Mouse (Mus musculus) lung, embryonic 16.5 days (tissue): ENCODE measurements at regions not wholly inside any gene's neighbourhood (a gene's known extent, or its start where the extent isn't known, plus 50 kb on each side); places are given as distances from the start of the nearest gene placed in this dataset.

ENCODE experiments used
- ATAC-seq: fragments of 200-750 bp; cut with Nextera tagmentation; 2 replicates; pipeline ENCODE4 v1.8.0; 2017; ENCODE audit warnings: low read depth, mild to moderate bottlenecking, moderate library complexity
- H3K27ac ChIP-seq: fragments of 300-500 bp; sonication (generic); 2 replicates; pipeline ENCODE4 v1.5.1; 2014; ENCODE audit warnings: mild to moderate bottlenecking, control low read depth, low read length
- H3K27me3 ChIP-seq: fragments of 300-500 bp; sonication (generic); 2 replicates; pipeline ENCODE4 v1.6.1; 2014; ENCODE audit warnings: low read depth, low read length, mixed read lengths; ENCODE audit not compliant: control insufficient read depth, insufficient read depth
- H3K36me3 ChIP-seq: fragments of 300-500 bp; sonication (generic); 2 replicates; pipeline ENCODE4 v1.6.1; 2014; ENCODE audit warnings: low read length; ENCODE audit not compliant: control insufficient read depth, insufficient read depth
- H3K4me1 ChIP-seq: fragments of 300-500 bp; sonication (generic); replicated peaks from 2 replicates; pipeline ENCODE4 v1.6.1; 2014; ENCODE audit warnings: low read length, mixed read lengths; ENCODE audit not compliant: control insufficient read depth, insufficient read depth
- H3K4me2 ChIP-seq: fragments of 300-500 bp; sonication (generic); 2 replicates; pipeline ENCODE4 v1.6.1; 2014; ENCODE audit warnings: low read depth, low read length, control low read depth
- H3K4me3 ChIP-seq: fragments of 300-500 bp; sonication (generic); 2 replicates; pipeline ENCODE4 v1.5.1; 2014; ENCODE audit warnings: mild to moderate bottlenecking, low read length, control low read depth
- H3K9ac ChIP-seq: fragments of 300-500 bp; sonication (generic); 2 replicates; pipeline ENCODE4 v1.6.1; 2014; ENCODE audit warnings: low read length, control low read depth
- H3K9me3 ChIP-seq: fragments of 300-500 bp; sonication (generic); 2 replicates; pipeline ENCODE4 v1.6.1; 2016; ENCODE audit warnings: low read length; ENCODE audit not compliant: control insufficient read depth
- WGBS: fragments of 180-500 bp; shearing (Covaris S2); extraction: QIAGEN DNeasy Blood & Tissue Kit; methylation state at CpG from one replicate; pipeline ENCODE4 v1.1.7; 2014; 5-methylcytosine and 5-hydroxymethylcytosine counted together

- Histone ChIP-seq H3K27me3 (no peaks in the 10 kb centered on the region), H3K4me3 (no peak overlapping the region), H3K4me1 (0 out of 2 replicates have a peak, but pooled peaks cover 3% of the 10 kb centered on the region), H3K4me2 (no peak overlapping the region), H3K27ac (no peak overlapping the region), H3K9me3 (no peaks in the 10 kb centered on the region), H3K9ac (no peak overlapping the region), H3K36me3 (no peaks in the 10 kb centered on the region)
- 46% methylated on average over 7 of the region's 7 CpGs for WGBS
- ATAC-seq = no peak
Measured at GRCm38 (mm10) chr13:72210474-72211309, 247.2 kb upstream of the Irx1 start.

- Histone ChIP-seq H3K4me3 (no peak overlapping the region), H3K4me2 (no peak overlapping the region), H3K9me3 (no peaks in the 10 kb centered on the region), H3K9ac (no peak overlapping the region), H3K36me3 (no peaks in the 10 kb centered on the region), H3K27me3 (no peaks in the 10 kb centered on the region), H3K27ac (no peak overlapping the region), H3K4me1 (0 out of 2 replicates have a peak, but pooled peaks cover 3% of the 10 kb centered on the region)
- 54% methylated on average over 4 of the region's 4 CpGs for WGBS
- ATAC-seq = peak; percentile 71
Measured at GRCm38 (mm10) chr13:72211716-72212115, 248.2 kb upstream of the Irx1 start.

GRCm38 (mm10) chr13:72212747-72213146 is 249.2 kb upstream of the Irx1 start:
- no peaks in the 10 kb centered on the region for H3K9me3 ChIP-seq
- no peak overlapping the region for H3K4me3 ChIP-seq
- H3K4me2 ChIP-seq = no peak overlapping the region
- no peak overlapping the region for H3K9ac ChIP-seq
- ATAC-seq = no peak
- 74% methylated on average over 2 of the region's 2 CpGs for WGBS
- H3K27ac ChIP-seq = no peak overlapping the region
- no peaks in the 10 kb centered on the region for H3K36me3 ChIP-seq
- H3K27me3 ChIP-seq = no peaks in the 10 kb centered on the region
- H3K4me1 ChIP-seq = 0 out of 2 replicates have a peak, but pooled peaks cover 3% of the 10 kb centered on the region

GRCm38 (mm10) chr13:72219329-72219728 is 255.8 kb upstream of the Irx1 start:
- H3K9me3 ChIP-seq = no peaks in the 10 kb centered on the region
- no peak overlapping the region for H3K4me3 ChIP-seq
- no peaks in the 10 kb centered on the region for H3K27me3 ChIP-seq
- H3K4me1 ChIP-seq = no peaks in the 10 kb centered on the region
- no peak for ATAC-seq
- H3K9ac ChIP-seq = no peak overlapping the region
- no peak overlapping the region for H3K27ac ChIP-seq
- H3K4me2 ChIP-seq = no peak overlapping the region
- H3K36me3 ChIP-seq = no peaks in the 10 kb centered on the region
- 83% methylated on average over 2 of the region's 2 CpGs for WGBS

- H3K9me3 ChIP-seq = no peaks in the 10 kb centered on the region
- H3K27ac ChIP-seq = no peak overlapping the region
- no peak overlapping the region for H3K4me2 ChIP-seq
- no peaks in the 10 kb centered on the region for H3K36me3 ChIP-seq
- ATAC-seq = no peak
- no peaks in the 10 kb centered on the region for H3K27me3 ChIP-seq
- H3K4me3 ChIP-seq = no peak overlapping the region
- H3K9ac ChIP-seq = no peak overlapping the region
- no peaks in the 10 kb centered on the region for H3K4me1 ChIP-seq
- 80% methylated on average over 1 of the region's 1 CpGs for whole genome bisulfite sequencing
Measured at GRCm38 (mm10) chr13:72227102-72227501, 263.6 kb upstream of the Irx1 start.

GRCm38 (mm10) chr13:72231032-72231591 is 267.6 kb upstream of the Irx1 start:
- no peak overlapping the region for H3K9ac ChIP-seq
- ATAC-seq = no peak
- WGBS = 79% methylated on average over 4 of the region's 4 CpGs

GRCm38 (mm10) chr13:72232080-72232479 is 268.6 kb upstream of the Irx1 start:
- Histone ChIP-seq H3K9ac (no peak overlapping the region), H3K27me3 (no peaks in the 10 kb centered on the region), H3K4me2 (no peak overlapping the region), H3K4me1 (no peaks in the 10 kb centered on the region), H3K4me3 (no peak overlapping the region), H3K27ac (no peak overlapping the region), H3K36me3 (no peaks in the 10 kb centered on the region), H3K9me3 (no peaks in the 10 kb centered on the region)
- ATAC-seq = no peak

More at GRCm38 (mm10) chr13:72231032-72231591, 267.6 kb upstream of the Irx1 start:
- H3K4me3 ChIP-seq = no peak overlapping the region
- no peak overlapping the region for H3K4me2 ChIP-seq
- H3K4me1 ChIP-seq = no peaks in the 10 kb centered on the region
- H3K27me3 ChIP-seq = no peaks in the 10 kb centered on the region
- H3K36me3 ChIP-seq = no peaks in the 10 kb centered on the region
- no peaks in the 10 kb centered on the region for H3K9me3 ChIP-seq
- no peak overlapping the region for H3K27ac ChIP-seq

GRCm38 (mm10) chr13:72241919-72242318 is 278.4 kb upstream of the Irx1 start:
- Histone ChIP-seq H3K4me1 (no peaks in the 10 kb centered on the region), H3K9me3 (no peaks in the 10 kb centered on the region)
- 49% methylated on average over 3 of the region's 3 CpGs for WGBS

GRCm38 (mm10) chr13:72250419-72250818 is 286.9 kb upstream of the Irx1 start:
- Histone ChIP-seq H3K9ac (no peak overlapping the region), H3K4me1 (no peaks in the 10 kb centered on the region), H3K4me3 (no peak overlapping the region), H3K9me3 (peaks cover 3% of the 10 kb centered on the region; the same call in 1 of the 2 replicates), H3K27me3 (no peaks in the 10 kb centered on the region), H3K4me2 (no peak overlapping the region), H3K36me3 (no peaks in the 10 kb centered on the region), H3K27ac (no peak overlapping the region)
- no peak for ATAC-seq

More at GRCm38 (mm10) chr13:72241919-72242318, 278.4 kb upstream of the Irx1 start:
- H3K36me3 ChIP-seq = no peaks in the 10 kb centered on the region
- H3K27ac ChIP-seq = no peak overlapping the region
- no peaks in the 10 kb centered on the region for H3K27me3 ChIP-seq
- H3K4me3 ChIP-seq = no peak overlapping the region
- no peak for ATAC-seq
- H3K9ac ChIP-seq = no peak overlapping the region
- no peak overlapping the region for H3K4me2 ChIP-seq
